Mouse (Mus musculus): ENCODE data around the gene Cst9. TPM values are rescaled to one million over a fixed set of nuclear protein-coding genes. Genes with fewer than 3 reads are reported as not detected.

The Cst9 gene
- total RNA-seq (2017) = not detected in 3 replicates

DNA sequence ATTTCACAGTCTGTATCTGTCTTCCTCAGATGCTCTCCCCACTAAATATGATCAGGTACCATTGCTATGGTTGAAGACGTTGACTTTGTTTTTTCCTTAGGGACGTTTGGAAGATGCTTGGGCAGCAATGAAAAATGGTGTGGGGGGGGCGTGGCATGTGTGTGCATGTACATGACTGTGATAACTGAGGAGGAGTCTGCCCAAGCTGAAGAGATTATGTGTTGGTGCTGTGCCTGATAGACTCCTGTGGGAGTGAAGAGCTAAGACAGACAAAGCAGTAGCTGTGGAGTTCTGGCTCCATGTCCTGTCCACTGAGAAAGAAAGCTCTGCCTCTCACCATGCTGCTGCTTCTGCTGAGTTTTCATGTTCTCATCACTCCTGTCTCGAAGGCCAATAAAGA is at the start of gene Cst9:
TSS of gene Cst9 (plus strand) at position 236 of the 400 bp plus-strand sequence.
- ATAC-seq (replicated peaks; ENCODE audit: insufficient number of reproducible peaks, low FRiP score, low TSS enrichment, poor library complexity, severe bottlenecking) = no peak

DNA sequence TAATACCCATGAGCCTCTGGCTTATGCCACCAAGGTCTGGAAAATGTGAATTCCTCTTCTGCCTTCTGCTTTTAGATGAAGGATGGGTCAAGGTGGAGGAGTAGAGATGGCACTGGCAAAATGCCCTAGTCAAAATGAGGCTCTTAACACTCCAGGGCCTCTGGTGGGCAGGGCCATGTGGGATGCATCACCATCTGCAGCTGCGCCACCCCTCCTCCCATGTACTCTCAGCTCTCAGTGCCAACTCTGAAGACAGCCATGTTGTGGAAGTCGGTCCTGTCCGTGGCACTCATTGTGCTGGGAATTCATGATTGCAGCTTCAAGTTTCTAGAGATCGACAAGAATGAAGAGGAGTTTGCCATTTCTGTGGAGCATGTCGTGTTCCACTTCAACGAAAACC is 45.8 kb upstream of the Cst9 start, which contains the start of gene Cst12:
TSS of gene Cst12 (plus strand) at position 220 of the 400 bp plus-strand sequence.
- ATAC-seq (replicated peaks; ENCODE audit: insufficient number of reproducible peaks, low FRiP score, low TSS enrichment, poor library complexity, severe bottlenecking) = no peak

DNA sequence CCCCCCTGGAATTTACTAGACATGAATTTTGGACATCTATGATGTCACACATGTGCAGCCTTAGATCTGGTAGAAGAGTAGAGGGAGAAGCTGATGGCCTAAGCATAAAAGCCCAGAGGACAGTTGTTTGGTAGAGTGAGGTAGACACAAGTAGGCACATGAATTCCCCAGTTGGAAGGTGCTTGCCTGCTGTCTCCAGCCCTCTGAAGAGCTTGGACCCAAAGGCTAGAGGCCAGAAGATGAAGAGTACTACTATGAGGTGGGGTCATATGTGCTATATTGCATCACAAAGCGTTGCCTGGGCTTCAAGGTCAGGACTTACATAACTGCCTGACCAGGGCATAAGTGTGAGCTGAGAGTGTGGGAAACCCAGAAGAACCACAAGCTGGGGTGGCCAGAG is 36.5 kb upstream of the Cst9 start, which contains the start of gene Cst8:
TSS of gene Cst8 (plus strand) at position 301 of the 400 bp plus-strand sequence.
- ATAC-seq (replicated peaks; ENCODE audit: insufficient number of reproducible peaks, low FRiP score, low TSS enrichment, poor library complexity, severe bottlenecking) = no peak

DNA sequence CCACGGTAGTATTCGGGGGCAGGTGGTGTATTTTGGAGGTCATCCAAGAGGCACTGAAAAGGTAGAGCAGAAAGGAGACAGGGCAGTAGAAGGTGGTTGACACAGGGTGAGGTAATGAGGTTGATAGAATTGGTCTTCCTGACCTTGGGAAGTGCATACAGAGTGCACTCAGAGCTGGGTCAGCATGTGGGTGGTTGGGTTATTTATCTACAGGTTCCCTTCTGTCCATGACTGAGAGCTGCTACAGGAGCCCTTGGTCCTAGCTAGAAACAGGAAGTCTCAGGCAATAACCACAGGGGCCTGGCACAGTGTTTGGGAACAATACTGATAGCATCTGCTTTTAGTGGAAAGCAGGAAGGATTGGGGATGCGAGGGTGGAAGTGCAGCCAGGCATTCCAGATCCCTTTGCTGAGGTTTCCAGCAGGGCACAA is 33.4 kb upstream of the Cst9 start:
- no peak for ATAC-seq (replicated peaks; ENCODE audit: insufficient number of reproducible peaks, low FRiP score, low TSS enrichment, poor library complexity, severe bottlenecking)

DNA sequence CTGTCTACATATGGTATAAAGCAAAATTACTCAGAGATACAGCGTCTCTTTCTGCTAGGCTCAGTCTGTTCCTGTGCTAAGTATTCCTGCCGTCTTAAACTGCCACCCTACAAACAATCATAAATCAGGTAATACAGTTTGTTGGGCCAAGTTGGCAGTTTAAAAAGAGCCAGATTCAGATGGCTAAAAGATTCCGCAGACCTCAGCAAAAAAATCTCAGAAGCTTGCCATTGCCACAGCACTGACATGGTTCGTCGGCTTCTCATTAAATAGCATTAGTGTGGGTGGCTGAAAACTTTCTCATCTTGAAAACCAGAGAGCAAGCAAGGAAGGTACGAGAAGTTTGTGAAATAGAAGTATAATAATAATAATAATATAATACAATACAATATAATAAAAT is 28.3 kb upstream of the Cst9 start:
- no peak for ATAC-seq (replicated peaks; ENCODE audit: insufficient number of reproducible peaks, low FRiP score, low TSS enrichment, poor library complexity, severe bottlenecking)

DNA sequence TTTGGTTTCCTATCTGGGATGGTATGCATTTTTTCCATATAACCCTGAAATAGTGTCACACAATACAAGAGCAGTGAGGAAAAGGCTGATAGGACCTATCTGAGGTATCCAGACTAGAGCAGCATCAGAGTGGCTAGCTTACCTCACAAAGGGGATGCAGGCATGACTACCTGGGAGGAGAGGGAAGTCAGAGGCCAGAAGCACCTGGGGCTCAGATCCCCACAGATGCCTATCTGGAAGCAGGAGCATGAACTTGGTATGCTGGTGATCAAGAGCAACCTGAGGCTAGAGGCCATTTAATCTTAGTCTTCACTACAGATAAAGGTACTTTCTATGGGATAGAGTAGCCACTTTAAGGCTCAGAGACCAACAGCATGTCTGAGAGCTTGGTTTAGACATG is 15.0 kb upstream of the Cst9 start, which contains the start of gene Cst13:
TSS of gene Cst13 (plus strand) at position 173 of the 400 bp plus-strand sequence.
- no peak for ATAC-seq (replicated peaks; ENCODE audit: insufficient number of reproducible peaks, low FRiP score, low TSS enrichment, poor library complexity, severe bottlenecking)

DNA sequence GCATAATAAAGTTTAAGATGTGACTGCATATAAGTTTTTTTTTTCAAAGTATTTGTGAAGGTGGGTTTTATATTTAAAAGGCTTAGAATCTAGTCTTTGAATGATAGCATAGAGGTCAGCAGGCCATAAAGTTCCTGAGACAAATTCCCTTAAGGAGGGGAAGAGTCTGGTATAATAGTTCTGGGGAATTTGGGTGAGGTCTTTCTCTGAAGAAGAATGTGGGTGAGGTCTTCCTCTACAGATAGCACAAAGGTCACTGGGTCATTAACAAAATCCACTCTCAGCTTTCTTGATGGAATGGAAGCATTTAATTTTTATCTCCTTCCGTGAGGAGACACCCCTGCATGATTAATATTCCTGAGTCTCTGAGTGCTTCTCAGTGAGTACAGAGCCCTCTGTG is 9.0 kb upstream of the Cst9 start:
- no peak for ATAC-seq (replicated peaks; ENCODE audit: insufficient number of reproducible peaks, low FRiP score, low TSS enrichment, poor library complexity, severe bottlenecking)

DNA sequence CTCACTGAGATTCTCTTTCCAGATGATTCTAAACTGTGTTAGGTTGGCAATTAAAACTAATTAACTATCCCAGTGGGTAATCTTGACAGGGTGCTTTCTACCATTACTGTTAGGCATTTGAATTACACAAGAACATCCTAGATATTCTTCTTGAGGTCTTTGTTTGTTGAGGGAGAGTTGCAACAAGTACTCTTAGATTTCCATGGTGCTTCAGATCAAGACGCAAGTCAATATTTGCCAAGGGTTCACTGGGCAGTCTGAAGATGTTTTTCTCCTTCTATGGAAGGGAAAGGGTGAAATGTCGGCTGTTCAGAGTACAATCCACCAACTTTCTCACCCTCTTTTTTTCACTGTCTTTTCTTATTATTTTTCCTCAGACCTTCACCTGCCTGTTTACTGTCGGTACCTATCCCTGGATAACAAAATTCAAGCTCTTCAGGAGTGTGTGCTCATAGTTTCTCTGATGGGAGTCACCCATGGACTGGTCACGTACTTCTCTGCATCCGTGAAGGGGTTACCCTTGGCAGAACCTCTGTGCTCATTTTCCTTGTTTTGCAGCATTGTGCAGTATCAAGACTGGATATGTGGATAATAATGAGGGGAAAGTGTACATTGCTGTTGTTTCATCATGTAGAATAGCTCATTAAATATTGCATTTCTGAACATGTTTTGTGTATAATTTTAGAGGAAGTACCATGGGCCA is 3.3 kb downstream of the Cst9 start:
- no peak for ATAC-seq (replicated peaks; ENCODE audit: insufficient number of reproducible peaks, low FRiP score, low TSS enrichment, poor library complexity, severe bottlenecking)

DNA sequence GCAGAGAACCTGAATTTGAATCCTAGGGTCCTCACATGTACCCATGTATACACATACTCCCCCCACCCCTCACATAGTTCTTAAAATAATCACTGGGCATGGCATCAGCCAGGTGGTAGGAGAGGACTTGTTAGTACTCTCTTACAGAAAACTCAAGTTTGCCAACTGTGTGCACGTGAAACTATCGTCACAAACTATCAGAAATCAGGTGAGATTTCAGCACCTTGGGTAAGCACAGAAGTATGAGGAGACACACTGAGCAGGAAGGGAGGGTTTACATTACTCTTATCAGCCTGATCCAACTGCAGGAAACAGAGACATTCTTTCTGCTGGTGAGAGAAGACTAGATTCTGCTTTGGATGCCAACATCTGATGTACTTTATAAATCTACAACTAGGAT is 4.3 kb downstream of the Cst9 start:
- ATAC-seq (replicated peaks; ENCODE audit: insufficient number of reproducible peaks, low FRiP score, low TSS enrichment, poor library complexity, severe bottlenecking) = no peak

DNA sequence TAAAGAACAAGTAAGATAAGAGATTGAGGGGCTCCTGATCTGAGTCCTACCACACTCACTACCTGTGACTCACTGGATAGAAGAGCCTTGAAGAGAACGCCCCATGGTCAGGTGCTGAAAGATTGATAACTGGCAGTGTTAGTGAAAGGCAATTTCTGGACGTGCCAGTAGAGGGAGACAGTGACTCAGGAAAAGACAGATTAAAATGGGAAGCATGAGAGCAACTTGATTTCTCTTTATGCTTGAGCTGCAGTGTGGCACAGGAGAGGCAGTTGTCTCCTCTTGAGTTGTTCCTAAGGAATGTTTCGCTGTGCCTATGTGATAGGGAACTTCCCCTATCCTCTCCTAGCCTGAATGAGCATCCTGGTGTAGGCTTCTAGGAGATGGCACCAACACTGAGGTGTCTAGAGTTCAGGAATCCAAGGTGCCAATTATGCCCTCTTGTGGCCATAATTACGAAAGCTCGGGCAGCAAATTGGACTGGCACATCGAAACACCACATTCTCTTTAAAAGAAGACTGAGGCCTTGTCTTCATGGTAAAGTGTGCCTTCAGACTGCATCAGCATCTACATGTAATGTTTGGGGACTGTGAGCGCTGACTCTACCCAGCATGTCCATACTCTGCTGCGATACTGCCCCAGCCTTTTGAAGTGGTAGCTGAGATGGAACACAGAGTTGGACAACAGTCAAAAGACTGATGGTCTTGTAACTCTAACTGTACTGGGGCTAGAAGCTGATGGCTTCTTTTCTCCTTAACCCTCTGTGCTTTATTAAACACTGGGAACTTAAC is 16.4 kb downstream of the Cst9 start:
- ATAC-seq (replicated peaks; ENCODE audit: insufficient number of reproducible peaks, low FRiP score, low TSS enrichment, poor library complexity, severe bottlenecking) = peak; percentile 80

DNA sequence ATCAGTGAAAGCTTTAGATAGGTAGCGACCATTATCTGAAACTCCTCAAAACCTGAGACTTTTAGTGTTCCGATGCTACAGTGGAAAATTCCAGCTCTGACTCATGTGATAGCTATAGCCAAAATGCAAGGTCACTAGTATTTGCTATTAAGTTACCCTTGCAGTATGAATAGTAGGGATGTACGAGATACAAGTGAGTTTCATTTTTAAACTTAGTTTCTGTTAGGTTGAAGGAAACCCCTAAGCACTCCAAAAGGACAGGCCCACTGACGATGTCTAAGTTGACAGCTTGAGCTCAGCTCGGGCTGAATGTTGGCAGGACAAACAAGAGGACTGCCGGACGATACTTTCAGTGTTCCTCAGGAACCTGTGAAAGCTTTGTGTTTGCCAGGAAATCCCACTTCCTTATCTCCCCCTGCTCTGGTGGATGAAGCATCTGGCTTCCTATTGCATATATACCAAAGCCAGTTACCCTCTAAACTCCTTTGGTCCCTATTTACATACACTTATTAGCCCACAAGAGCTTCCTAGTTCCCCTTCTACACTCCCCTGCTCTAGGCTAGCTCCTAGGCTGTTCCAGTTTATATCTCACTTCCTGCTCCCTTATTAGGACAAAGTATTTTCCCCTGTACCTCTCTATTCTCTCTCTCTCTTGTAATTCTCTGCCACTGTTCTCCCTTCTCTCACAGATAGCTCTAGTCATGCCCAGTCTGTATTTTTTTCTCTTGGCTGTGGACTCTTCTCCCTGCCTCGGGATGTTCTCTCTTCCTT is 21.9 kb downstream of the Cst9 start:
- ATAC-seq (replicated peaks; ENCODE audit: insufficient number of reproducible peaks, low FRiP score, low TSS enrichment, poor library complexity, severe bottlenecking) = peak; percentile 80

DNA sequence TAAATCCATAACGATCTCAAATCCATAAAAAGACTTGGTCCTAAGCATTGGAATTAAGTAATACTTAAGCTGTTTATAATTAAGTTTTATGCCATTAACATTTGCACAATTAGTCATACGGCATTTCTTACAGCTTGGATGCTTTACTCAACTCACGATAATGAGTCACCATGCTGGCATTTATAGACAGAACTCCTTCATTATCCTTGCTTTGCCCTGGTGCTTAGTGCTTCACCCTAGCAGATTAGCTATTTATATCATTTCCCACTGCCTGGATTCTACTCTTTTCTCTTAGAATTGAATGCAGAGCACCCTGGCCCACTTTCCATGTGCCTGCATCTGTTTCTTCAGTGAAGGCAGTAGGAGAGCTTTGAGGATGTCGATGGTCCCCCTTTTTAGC is 22.6 kb downstream of the Cst9 start:
- no peak for ATAC-seq (replicated peaks; ENCODE audit: insufficient number of reproducible peaks, low FRiP score, low TSS enrichment, poor library complexity, severe bottlenecking)

DNA sequence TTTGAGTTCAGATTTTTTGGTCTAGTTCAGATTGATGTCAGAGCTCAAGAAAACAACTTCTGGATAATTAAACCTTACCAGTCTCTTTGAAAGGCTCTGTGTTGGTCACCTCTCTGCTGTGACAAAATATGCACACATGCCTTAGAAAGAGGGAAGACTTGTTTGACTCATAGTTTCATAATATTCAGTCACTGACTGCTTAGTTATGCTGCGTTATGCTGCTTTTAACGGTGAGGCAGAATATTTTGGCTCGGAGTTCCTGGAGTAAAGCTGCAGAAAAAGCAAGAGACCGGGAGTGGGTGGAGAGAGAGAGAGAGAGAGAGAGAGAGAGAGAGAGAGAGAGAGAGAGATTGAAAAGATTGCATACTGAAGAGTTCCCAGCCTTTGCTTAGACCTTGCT is 26.0 kb downstream of the Cst9 start:
- no peak for ATAC-seq (replicated peaks; ENCODE audit: insufficient number of reproducible peaks, low FRiP score, low TSS enrichment, poor library complexity, severe bottlenecking)

DNA sequence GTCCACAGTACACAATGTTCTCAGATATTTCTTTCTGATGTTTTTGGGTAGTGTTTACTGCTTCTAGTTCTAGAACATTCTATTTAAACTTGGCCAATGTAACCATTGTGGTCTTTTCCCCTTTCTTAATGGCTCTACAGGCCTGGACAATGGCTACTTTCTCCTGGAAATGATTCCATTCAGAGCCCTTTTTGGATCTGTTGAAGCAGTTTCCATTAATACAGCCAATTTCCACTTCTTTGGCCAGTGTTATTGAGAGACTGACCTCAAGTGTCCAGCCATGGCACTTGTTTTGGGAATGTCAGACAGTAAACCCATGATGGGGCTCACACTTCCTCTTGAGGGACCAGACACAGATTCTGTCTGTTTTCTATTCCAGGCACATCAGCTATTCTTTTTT is 26.7 kb downstream of the Cst9 start:
- no peak for ATAC-seq (replicated peaks; ENCODE audit: insufficient number of reproducible peaks, low FRiP score, low TSS enrichment, poor library complexity, severe bottlenecking)

DNA sequence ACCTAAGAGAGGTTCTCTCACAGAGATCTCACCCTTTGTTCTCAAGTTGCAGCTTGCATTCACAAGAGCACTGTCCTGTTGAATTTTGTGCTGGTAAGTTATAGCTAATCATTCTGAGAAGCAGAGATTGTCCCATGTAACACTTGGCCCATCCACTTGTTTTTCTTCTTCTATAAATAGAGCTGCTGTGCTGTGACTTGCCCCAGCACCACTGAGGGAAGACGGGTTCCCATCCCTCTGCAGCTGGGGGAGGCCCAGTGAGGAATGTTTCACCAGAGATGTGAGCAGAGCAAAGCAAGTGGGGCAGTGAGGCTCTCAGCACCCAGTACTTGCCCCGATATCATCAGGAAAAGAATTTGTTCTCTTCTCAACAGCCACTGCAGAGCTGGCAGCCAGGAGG is 30.0 kb downstream of the Cst9 start, which contains the start of gene 9230104L09Rik:
TSS of gene 9230104L09Rik (minus strand) at position 73 of the 400 bp plus-strand sequence.
- ATAC-seq (replicated peaks; ENCODE audit: insufficient number of reproducible peaks, low FRiP score, low TSS enrichment, poor library complexity, severe bottlenecking) = no peak

DNA sequence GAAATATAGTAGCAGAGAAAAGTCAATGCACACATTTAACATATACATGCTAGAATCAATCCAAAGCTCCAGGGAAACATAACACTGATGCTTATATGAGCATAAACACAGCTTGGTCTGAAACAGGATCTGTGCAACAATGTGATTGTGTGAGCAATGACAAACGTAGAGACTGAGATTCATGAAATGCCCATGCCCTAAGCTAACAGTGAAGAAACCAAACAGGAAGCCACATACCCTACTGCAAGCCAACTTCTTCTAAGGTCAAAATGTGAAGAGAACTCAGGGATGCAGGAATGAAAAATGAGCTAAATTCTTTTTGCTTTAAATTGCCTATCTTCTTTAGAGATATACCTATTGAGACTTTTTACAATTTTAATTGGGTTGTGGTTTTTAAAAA is 34.0 kb downstream of the Cst9 start:
- ATAC-seq (replicated peaks; ENCODE audit: insufficient number of reproducible peaks, low FRiP score, low TSS enrichment, poor library complexity, severe bottlenecking) = no peak

DNA sequence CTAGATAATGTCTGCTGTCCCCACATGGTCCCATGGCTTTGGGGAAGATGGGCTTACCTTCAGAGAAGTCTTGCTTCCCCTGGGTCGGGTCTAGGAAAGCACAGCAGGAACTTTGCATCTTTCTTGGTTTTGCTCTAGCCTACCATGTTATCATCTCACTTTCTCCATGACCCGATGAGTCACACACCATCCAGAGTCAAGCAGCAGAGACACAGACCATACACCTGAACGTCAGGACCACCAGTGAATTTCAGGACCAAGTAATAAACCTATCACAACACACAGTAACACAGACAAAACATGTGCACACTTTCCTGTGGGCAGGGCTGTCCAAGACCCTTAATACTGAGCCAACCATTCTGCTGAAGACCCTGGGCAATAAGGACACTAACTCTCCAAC is 35.6 kb downstream of the Cst9 start:
- no peak for ATAC-seq (replicated peaks; ENCODE audit: insufficient number of reproducible peaks, low FRiP score, low TSS enrichment, poor library complexity, severe bottlenecking)

DNA sequence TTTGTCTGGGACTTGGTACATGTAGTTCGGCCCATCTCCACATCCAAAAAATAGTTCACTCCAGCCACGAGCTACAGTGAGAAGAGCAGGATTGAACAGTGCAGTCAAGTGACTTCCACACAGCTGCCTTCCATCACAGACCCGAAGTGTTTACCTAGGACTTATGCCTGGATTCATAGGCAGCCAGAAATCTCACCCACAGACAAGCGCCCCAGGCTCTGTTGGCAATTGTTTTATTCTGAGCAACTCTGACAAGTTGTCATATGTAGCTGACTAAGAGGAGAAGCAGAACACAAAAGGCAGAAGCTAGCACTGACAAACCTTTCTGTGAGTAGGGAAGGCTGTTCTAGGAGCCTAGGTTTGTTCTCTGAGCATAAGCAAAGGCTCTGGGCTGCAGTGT is 37.9 kb downstream of the Cst9 start:
- no peak for ATAC-seq (replicated peaks; ENCODE audit: insufficient number of reproducible peaks, low FRiP score, low TSS enrichment, poor library complexity, severe bottlenecking)

DNA sequence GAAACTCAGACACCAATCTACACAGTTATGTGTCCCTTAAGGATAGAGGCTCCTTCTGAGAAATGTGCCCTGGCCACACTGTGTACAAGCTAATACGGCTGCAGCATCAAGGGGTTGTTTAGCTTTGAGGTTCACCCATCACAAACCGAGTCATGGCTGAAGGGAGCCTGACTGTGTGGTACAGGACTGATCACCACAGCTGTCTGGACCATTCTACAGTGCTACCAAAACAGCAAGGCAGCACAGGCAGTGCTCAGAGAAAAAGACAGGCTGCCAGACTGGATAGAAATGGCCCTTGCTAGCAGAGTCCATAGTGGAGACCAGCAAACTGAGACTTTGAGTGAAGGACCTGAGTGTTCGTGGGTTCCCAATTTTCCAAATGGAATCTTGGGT is 39.3 kb downstream of the Cst9 start:
- no peak for ATAC-seq (replicated peaks; ENCODE audit: insufficient number of reproducible peaks, low FRiP score, low TSS enrichment, poor library complexity, severe bottlenecking)
